Mouse (Mus musculus) stomach, embryonic 15.5 days (tissue): ENCODE results near the gene 6430628N08Rik. TPM values are rescaled to one million over a fixed set of nuclear protein-coding genes. Genes with fewer than 3 reads are reported as not detected.

Experiments
- ATAC-seq: fragments of 200-750 bp; cut with Nextera tagmentation; 2 replicates; pipeline ENCODE4 v1.8.0; 2017; ENCODE audit warnings: low read depth, moderate number of reproducible peaks, moderate TSS enrichment; ENCODE audit not compliant: insufficient read depth, low FRiP score
- H3K27ac ChIP-seq: fragments of 300-500 bp; sonication (generic); 2 replicates; pipeline ENCODE4 v1.5.1; 2015; ENCODE audit warnings: mild to moderate bottlenecking, inconsistent platforms
- H3K27me3 ChIP-seq: fragments of 300-500 bp; sonication (generic); replicated peaks from 2 replicates; pipeline ENCODE4 v1.6.1; 2015; ENCODE audit warnings: inconsistent platforms
- H3K36me3 ChIP-seq: fragments of 300-500 bp; sonication (generic); 2 replicates; pipeline ENCODE4 v1.6.1; 2015; ENCODE audit warnings: inconsistent platforms
- H3K4me1 ChIP-seq: fragments of 300-500 bp; sonication (generic); 2 replicates; pipeline ENCODE4 v1.6.1; 2015; ENCODE audit warnings: inconsistent platforms
- H3K4me2 ChIP-seq: fragments of 300-500 bp; sonication (generic); 2 replicates; pipeline ENCODE4 v1.6.1; 2015; ENCODE audit warnings: mild to moderate bottlenecking, inconsistent platforms
- H3K4me3 ChIP-seq: fragments of 300-500 bp; sonication (generic); replicated peaks from 2 replicates; pipeline ENCODE4 v1.5.1; 2015; ENCODE audit warnings: inconsistent platforms
- H3K9ac ChIP-seq: fragments of 300-500 bp; sonication (generic); 2 replicates; pipeline ENCODE4 v1.6.1; 2015; ENCODE audit warnings: inconsistent platforms
- H3K9me3 ChIP-seq: fragments of 300-500 bp; sonication (generic); 2 replicates; pipeline ENCODE4 v1.6.1; 2016; ENCODE audit warnings: inconsistent platforms
- WGBS: fragments of 180-500 bp; shearing (Covaris S2); methylation state at CpG from one replicate; pipeline ENCODE4 v1.1.7; 2015; 5-methylcytosine and 5-hydroxymethylcytosine counted together
- polyA plus RNA-seq: library from polyadenylated mRNA; unstranded; fragments of >200 nt; fragmentation: Nextera tagmentation; extraction: Ambion mirVana; gene quantifications from 2 replicates; pipeline ENCODE4 v1.2.1, GENCODE M21; 2015

The 6430628N08Rik gene
- polyA plus RNA-seq, 1 experiment from 2014 or later, result not detected

DNA sequence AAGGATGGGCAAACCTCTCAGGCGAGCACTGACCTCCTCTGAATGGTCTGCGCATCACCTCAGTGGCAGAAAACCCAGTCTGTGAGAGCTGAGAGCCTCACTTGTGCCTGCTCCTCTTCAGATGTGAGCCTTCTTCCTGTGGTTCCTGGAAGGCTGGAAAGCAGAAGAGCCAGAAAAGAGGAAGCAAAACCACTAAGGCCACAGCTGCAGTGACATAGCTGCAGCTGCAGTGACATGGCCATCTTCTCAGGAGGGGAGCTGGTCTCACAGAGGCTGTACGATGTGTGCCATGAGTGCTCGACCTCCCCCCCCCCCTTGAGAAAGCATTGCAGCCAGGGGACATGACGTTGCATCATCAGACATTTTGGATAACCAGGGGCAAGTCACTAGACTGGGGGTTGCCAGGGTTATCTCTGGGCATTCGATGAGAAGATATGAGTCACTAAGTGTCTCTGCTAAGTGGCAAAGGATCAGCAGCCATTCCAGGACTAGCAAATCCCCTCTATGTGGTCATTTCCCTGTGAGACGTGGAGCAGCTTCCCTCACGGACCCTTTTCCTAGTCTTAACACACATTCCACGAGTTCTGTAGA is 33.1 kb upstream of the 6430628N08Rik start:
- H3K27me3 ChIP-seq, result no peaks in the 10 kb centered on the region
- no peak overlapping the region for H3K4me2 ChIP-seq
- no peak for ATAC-seq
- H3K4me1 ChIP-seq, result no peaks in the 10 kb centered on the region
- H3K9me3 ChIP-seq, result no peaks in the 10 kb centered on the region
- no peak overlapping the region for H3K27ac ChIP-seq
- H3K36me3 ChIP-seq, result peaks cover 23% of the 10 kb centered on the region
- WGBS, result 74% methylated on average over 9 of the region's 9 CpGs
- no peak overlapping the region for H3K9ac ChIP-seq
- H3K4me3 ChIP-seq, result no peak overlapping the region

DNA sequence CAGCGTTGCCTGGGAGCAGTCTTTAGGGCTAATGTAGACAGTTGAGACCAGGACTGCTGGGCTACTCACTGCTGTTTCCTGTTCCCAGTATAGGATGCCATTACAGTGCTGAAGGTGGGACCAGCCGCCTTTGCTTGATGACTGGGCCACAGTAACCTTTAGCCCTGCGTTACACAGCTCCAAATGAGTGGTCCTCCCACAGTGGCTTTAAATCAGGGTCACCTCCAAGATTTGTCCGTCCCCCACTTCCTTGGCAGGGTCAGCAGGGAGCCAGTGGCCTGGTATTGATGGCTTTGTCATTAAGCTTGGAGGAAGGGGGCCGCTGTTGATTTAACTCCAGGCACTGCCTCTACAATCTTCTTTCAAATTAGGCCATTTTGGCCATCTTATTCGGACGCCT is 27.1 kb upstream of the 6430628N08Rik start:
- Histone ChIP-seq H3K4me2 (no peak overlapping the region), H3K9ac (no peak overlapping the region), H3K27ac (no peak overlapping the region), H3K9me3 (no peaks in the 10 kb centered on the region), H3K4me1 (no peaks in the 10 kb centered on the region), H3K36me3 (peaks cover 23% of the 10 kb centered on the region), H3K4me3 (no peak overlapping the region), H3K27me3 (no peaks in the 10 kb centered on the region)
- no peak for ATAC-seq
- WGBS, result 64% methylated on average over 7 of the region's 7 CpGs

DNA sequence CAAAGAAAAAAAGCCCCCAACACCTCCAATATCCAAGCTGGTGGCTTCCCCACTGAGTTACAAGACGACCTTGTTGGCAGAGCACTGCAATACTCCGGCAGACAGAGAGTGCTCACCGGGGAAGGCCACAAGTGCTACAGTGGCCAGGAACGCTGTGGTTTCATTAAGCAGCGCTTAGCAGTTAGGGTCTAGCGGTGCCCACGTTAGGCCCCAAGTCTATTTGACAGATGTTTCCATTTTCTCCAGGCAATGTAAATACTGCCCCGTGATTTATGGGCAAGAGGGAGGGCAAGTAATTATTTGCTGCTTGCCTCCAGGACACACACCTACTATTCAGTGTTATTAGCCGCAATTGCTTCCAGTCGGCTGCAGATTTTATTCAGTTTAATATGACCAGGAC is 26.6 kb upstream of the 6430628N08Rik start:
- no peak overlapping the region for H3K9ac ChIP-seq
- no peaks in the 10 kb centered on the region for H3K27me3 ChIP-seq
- H3K27ac ChIP-seq, result no peak overlapping the region
- no peak for ATAC-seq
- no peaks in the 10 kb centered on the region for H3K9me3 ChIP-seq
- H3K36me3 ChIP-seq, result peaks cover 23% of the 10 kb centered on the region
- no peak overlapping the region for H3K4me3 ChIP-seq
- H3K4me1 ChIP-seq, result no peaks in the 10 kb centered on the region
- 31% methylated on average over 10 of the region's 10 CpGs for WGBS
- H3K4me2 ChIP-seq, result no peak overlapping the region

DNA sequence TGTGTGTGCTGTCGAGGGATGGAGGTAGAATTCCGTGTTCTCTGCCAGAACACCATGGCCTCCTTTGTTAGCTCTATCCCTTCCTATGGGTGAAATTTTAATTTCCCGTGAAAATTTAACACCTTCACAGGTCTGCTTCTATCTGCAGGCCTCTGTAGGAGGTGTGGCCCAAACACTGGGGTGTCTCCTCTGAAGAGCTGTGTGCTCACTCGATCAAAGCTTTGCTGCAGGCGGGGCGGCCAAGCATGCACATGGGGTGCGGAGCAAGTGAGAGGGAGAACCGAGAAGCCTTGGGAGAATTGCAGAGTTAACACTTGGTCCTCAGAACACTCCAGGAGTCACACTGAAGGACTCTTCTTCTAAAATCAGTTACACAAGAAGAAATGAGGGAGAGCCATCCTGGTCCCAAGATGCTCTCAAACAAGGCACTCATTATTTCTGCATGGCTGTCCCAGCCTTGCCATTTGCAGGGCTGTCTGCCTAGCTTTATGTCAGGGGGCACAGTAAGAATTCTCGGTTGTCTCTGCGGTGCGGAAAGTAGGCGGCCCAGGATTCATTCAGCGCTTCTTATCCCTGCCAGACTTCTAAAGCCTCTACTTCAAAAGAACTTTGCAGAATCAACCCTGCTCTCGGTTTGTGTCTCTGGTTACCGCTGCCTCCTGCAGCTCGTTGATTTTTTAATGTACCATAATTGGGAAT is 20.8 kb upstream of the 6430628N08Rik start:
- Histone ChIP-seq H3K27me3 (no peaks in the 10 kb centered on the region), H3K9ac (no peak overlapping the region), H3K36me3 (peaks cover 17% of the 10 kb centered on the region), H3K27ac (no peak overlapping the region), H3K4me2 (no peak overlapping the region), H3K4me3 (no peak overlapping the region), H3K9me3 (no peaks in the 10 kb centered on the region), H3K4me1 (no peaks in the 10 kb centered on the region)
- ATAC-seq, result no peak
- WGBS, result 54% methylated on average over 16 of the region's 16 CpGs

DNA sequence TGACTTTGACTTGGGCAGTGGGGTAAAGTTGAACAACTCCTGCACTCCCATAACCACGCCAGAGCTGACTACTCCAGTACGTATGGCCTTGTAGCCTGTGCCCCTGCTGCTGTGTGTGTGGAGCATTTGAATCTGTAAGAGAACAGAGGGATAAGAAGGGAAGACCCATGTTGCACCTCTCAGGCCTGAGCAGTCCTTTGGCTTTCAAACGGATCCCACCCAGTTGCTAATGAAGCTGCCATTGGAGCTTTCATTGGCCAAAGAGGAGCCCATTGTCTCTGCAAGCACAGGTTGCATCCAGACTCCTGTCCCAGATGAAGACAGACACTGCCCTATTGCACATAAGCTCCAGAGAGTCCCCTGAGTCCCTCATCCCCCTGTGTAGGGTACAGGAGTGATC is 17.2 kb upstream of the 6430628N08Rik start:
- H3K27ac ChIP-seq, result no peak overlapping the region
- no peak for ATAC-seq
- H3K9ac ChIP-seq, result no peak overlapping the region
- no peak overlapping the region for H3K4me3 ChIP-seq
- 0 out of 2 replicates have a peak, but pooled peaks cover under 1% of the 10 kb centered on the region for H3K4me1 ChIP-seq
- H3K9me3 ChIP-seq, result no peaks in the 10 kb centered on the region
- no peak overlapping the region for H3K4me2 ChIP-seq
- H3K27me3 ChIP-seq, result no peaks in the 10 kb centered on the region
- WGBS, result 80% methylated on average over 3 of the region's 3 CpGs
- H3K36me3 ChIP-seq, result peaks cover 10% of the 10 kb centered on the region

DNA sequence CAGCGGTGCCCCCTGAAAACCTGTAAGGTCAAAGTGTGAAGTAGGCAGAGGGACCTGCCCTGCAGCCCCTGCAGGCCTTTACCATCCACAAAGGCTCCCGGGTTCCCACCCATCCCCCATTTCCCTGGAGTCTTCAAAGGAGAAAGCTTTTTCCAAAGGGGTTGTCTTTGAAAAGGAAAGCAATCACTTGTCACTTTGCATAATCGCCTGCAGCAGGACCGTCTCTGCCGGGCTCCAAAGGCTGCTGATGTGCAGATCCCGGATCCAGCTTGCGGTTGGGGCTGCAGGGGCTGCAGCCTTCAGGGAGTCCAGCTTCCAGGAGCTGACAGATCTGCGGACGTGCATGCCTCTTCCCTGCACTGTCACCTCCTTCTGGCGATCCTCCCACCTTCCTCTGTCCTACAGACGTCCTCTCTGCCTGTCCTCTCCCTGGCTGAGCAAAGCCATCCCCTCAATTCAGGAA is 12.2 kb upstream of the 6430628N08Rik start:
- Histone ChIP-seq H3K27ac (no peak overlapping the region), H3K36me3 (peaks cover 6% of the 10 kb centered on the region; the same call in 1 of the 2 replicates), H3K27me3 (no peaks in the 10 kb centered on the region), H3K4me2 (no peak overlapping the region), H3K4me1 (0 out of 2 replicates have a peak, but pooled peaks cover 3% of the 10 kb centered on the region), H3K4me3 (no peak overlapping the region), H3K9me3 (no peaks in the 10 kb centered on the region), H3K9ac (no peak overlapping the region)
- 15% methylated on average over 11 of the region's 11 CpGs for WGBS
- ATAC-seq, result no peak

DNA sequence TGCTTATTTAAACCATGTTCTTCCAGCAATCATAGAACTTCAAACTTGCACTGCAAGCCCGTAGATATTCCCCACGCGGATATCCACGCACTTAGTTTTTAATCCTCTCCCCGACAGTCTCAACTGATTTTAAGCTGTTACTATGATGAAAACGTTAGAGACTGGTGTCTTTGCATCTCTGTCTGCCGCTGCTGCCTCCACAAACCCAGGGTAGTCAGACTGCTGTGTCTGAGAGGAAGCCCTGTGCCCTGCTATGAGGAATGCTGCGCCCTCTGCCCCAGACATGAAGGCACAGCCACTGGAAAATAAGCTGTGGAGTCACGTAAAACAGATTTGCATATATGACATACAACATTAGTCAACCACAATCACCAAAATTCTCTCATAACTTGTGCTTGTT is 11.6 kb upstream of the 6430628N08Rik start:
- no peaks in the 10 kb centered on the region for H3K27me3 ChIP-seq
- no peaks in the 10 kb centered on the region for H3K9me3 ChIP-seq
- 55% methylated on average over 9 of the region's 9 CpGs for WGBS
- ATAC-seq, result no peak
- no peak overlapping the region for H3K4me3 ChIP-seq
- H3K4me2 ChIP-seq, result no peak overlapping the region
- no peak overlapping the region for H3K9ac ChIP-seq
- H3K36me3 ChIP-seq, result 0 out of 2 replicates have a peak, but pooled peaks cover 3% of the 10 kb centered on the region
- no peak overlapping the region for H3K27ac ChIP-seq
- H3K4me1 ChIP-seq, result 0 out of 2 replicates have a peak, but pooled peaks cover 3% of the 10 kb centered on the region

DNA sequence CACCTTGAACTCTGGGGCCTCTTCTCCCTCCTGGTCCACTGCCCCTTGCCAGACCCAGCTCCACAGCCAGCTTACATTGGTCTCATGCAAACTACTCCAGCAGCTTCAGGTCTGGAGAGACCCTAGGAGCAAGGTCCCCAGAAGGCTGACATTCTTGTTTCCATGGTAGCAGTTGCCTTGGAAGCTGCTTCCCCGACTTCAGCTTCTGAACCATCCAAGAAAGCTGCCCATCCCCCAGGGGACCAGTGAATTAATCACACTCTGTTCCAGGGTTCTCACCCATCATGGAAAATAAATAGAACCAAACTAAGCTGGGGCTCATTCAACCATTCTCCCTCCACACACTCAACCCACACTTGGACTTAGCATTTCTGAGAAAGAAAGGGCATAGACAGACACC is 9.3 kb upstream of the 6430628N08Rik start:
- ATAC-seq, result no peak

DNA sequence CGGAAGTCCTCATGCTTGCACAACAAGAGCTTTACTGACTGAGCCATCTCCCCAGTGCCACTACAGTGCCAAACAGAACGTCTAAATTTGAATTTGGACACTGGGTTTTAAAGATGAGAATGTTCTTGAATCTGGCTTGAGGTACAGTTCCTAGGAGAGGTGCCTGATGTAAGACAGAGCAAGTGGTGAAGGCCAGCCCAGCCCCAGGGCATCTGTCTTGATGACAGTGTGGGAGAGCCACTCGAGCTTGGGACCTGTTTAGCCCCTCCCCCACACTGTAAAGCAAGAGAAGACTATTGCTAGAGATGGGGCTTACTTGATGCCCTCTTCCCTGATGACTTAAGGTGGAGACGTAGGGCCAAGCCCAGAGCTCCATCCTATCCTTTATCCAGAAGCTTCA is 8.3 kb upstream of the 6430628N08Rik start:
- Histone ChIP-seq H3K9me3 (no peaks in the 10 kb centered on the region), H3K36me3 (no peaks in the 10 kb centered on the region), H3K27ac (no peak overlapping the region), H3K4me3 (no peak overlapping the region), H3K27me3 (no peaks in the 10 kb centered on the region), H3K4me1 (0 out of 2 replicates have a peak, but pooled peaks cover 3% of the 10 kb centered on the region), H3K9ac (no peak overlapping the region), H3K4me2 (no peak overlapping the region)
- ATAC-seq, result no peak
- 48% methylated on average over 4 of the region's 4 CpGs for WGBS

More for the DNA sequence above, 9.3 kb upstream of the 6430628N08Rik start:
- Histone ChIP-seq H3K4me2 (no peak overlapping the region), H3K9ac (no peak overlapping the region), H3K27ac (no peak overlapping the region), H3K36me3 (no peaks in the 10 kb centered on the region), H3K27me3 (no peaks in the 10 kb centered on the region), H3K4me1 (0 out of 2 replicates have a peak, but pooled peaks cover 3% of the 10 kb centered on the region), H3K9me3 (no peaks in the 10 kb centered on the region), H3K4me3 (no peak overlapping the region)
- WGBS, result 14% methylated on average over 1 of the region's 1 CpGs

DNA sequence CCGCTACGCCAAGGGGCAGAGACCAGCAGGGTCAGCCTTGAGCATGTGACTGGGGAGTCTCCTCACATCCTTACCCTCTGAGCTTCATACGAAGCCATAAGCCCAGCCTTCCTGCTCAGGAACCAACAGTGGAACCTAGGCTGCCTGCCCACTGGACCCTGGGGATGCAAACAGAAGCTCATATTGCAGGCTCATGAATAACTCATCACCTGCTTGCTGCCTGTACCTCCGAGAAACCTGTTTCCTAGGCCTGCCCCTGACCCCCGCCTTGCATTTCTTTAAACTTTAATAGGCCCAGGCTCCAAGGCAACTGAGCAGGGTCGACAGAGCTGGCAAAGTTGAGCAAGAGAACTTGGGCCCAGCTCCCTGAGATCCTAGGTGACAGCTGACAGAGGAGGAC is 6.4 kb upstream of the 6430628N08Rik start, which contains the start of gene Kncn:
Gene Kncn, plus strand, starts transcription at position 379 of the 400 bp plus-strand sequence.
- H3K27me3 ChIP-seq, result no peaks in the 10 kb centered on the region
- H3K9ac ChIP-seq, result no peak within 1 kb of the TSS
- H3K4me3 ChIP-seq, result no peak within 1 kb of the TSS
- ATAC-seq, result no peak
- H3K36me3 ChIP-seq, result no peaks in the 10 kb centered on the region
- H3K9me3 ChIP-seq, result no peaks in the 10 kb centered on the region
- no peaks in the 10 kb centered on the region for H3K4me1 ChIP-seq
- no peak within 1 kb of the TSS for H3K27ac ChIP-seq
- WGBS, result 67% methylated on average over 6 of the region's 6 CpGs
- H3K4me2 ChIP-seq, result no peak within 1 kb of the TSS

DNA sequence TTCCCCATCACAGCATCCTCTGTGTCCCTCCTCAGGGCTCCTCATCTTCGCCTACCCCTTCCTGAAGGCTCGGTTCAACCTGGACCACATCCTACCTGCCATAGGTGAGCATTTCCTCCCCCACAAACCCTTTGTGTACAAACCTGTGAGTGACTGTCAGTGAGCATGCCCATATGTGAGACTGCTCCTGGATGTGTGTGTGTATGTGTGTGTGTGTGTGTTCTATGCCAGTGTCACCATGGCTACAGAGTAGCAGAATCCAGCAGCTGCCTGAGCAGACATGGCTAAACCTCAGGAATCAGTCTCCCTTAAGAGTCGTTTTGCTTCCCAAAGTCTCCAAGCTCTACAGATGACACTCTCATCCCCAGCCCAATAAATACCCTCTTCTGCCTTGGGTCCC is 4.6 kb upstream of the 6430628N08Rik start:
- Histone ChIP-seq H3K4me2 (no peak overlapping the region), H3K9ac (no peak overlapping the region), H3K4me1 (peaks cover 7% of the 10 kb centered on the region), H3K9me3 (no peaks in the 10 kb centered on the region), H3K27me3 (peaks cover 12% of the 10 kb centered on the region), H3K4me3 (no peak overlapping the region), H3K36me3 (no peaks in the 10 kb centered on the region), H3K27ac (no peak overlapping the region)
- ATAC-seq, result no peak
- 68% methylated on average over 3 of the region's 3 CpGs for WGBS

DNA sequence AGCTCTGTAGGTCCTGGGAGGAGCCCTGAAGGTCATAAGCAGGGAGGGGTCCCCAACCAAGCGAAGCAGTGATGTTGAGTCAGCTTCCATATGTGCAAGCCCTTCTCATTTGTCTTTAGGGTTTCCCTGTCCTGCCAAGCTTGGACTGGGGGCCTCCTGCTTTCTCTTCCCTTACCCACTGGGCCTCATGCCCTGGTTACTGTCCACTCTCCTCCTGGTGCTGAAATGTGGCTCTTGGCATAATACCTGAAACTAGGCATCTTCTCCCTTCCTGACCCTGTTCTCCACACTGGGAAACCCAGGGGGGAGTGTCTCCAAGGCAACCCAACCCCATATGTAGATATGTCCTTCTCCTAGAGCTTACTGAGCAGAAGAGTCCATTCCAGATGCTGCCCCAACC is 3.6 kb upstream of the 6430628N08Rik start:
- no peak for ATAC-seq
- Histone ChIP-seq H3K27me3 (peaks cover 20% of the 10 kb centered on the region), H3K27ac (no peak overlapping the region), H3K4me3 (no peak overlapping the region), H3K4me1 (peaks cover 7% of the 10 kb centered on the region), H3K9me3 (no peaks in the 10 kb centered on the region), H3K9ac (no peak overlapping the region), H3K36me3 (no peaks in the 10 kb centered on the region), H3K4me2 (no peak overlapping the region)
- WGBS, result 43% methylated on average over 1 of the region's 1 CpGs
